ENCODE assay signal across 10 mouse cellular contexts in the genomic region with DNA sequence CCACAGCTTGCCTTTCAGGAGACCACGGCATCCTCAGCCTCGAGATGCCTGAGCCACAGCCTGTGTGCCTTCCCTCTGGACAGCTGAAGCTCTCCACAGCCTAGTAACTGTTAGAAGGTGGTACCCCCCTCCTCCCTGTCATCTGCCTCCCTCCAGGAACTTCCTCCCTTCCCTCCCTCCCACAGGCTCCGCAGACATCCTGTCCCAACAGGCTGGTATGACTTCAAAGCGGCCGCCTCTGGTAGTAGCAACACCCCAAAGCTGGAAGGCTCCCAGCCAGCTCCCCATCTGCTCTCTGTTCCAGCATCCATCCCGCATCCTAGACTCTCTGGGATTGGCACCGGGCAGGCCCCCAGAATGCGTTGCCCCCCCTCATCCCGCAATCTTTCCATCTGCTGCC.
A peak's percentile ranks its signal among the peaks of the same experiment; 100 is the strongest.
DNase-seq lines count a peak whose midpoint lies in the region; ATAC-seq and TF ChIP-seq lines count a peak whose summit lies in the region.
"Had no signal": no experiment of that assay in that cellular context is flagged by ENCODE, and none has a peak within 500 bp of the region (broad histone marks: within the 10 kb centered on the region; RNA-seq: fewer than 3 reads in every experiment).

No protein-coding gene starts in this region.

- TF ChIP-seq CTCF in kidney, postnatal 0 days (IDR thresholded peaks at IDR 0.05; ENCODE audit: low read depth), result no peak
- no peak for TF ChIP-seq CTCF in kidney, adult 2 months (conservative IDR thresholded peaks at IDR 0.05; ENCODE audit: insufficient read depth, insufficient read length, low read depth, low read length)

- no peaks in the 10 kb centered on the region for H3K9me3 ChIP-seq in kidney, postnatal 0 days (replicated peaks; ENCODE audit: low read length)
- no peaks in the 10 kb centered on the region for H3K9me3 ChIP-seq in forebrain, embryonic 13.5 days (replicated peaks)
- H3K9me3 ChIP-seq: heart, embryonic 13.5 days had no signal

- H3K4me3 ChIP-seq in kidney, postnatal 0 days (replicated peaks; ENCODE audit: low read depth, low read length), result no peak overlapping the region
- no peak overlapping the region for H3K4me3 ChIP-seq in forebrain, embryonic 13.5 days
- H3K4me3 ChIP-seq in kidney, adult 2 months (ENCODE audit: insufficient read depth, low read depth, low read length), result no peak overlapping the region
- H3K4me3 ChIP-seq: heart, embryonic 13.5 days had no signal

- no peak overlapping the region for H3K27ac ChIP-seq in kidney, postnatal 0 days
- H3K27ac ChIP-seq in forebrain, embryonic 13.5 days, result peak overlapping the region; percentile 32; the same call in 1 of the 2 replicates
- H3K27ac ChIP-seq in kidney, adult 2 months (ENCODE audit: insufficient read depth, low read depth, low read length), result no peak overlapping the region
- H3K27ac ChIP-seq: heart, embryonic 13.5 days had no signal

- H3K9ac ChIP-seq in kidney, postnatal 0 days (ENCODE audit: low read depth, low read length), result no peak overlapping the region
- no peak overlapping the region for H3K9ac ChIP-seq in forebrain, embryonic 13.5 days
- H3K9ac ChIP-seq: heart, embryonic 13.5 days had no signal

- DNase-seq in kidney, postnatal 0 days (ENCODE audit: low spot score), result peak; percentile 22
- DNase-seq in kidney, postnatal 14 days, result no peak
- peak; percentile 56 to 63 for DNase-seq in layer of hippocampus, postnatal 25 days (ENCODE audit: extremely low spot score in 1 of 2, low spot score in 1 of 2)
- peak; percentile 91 for DNase-seq in right cerebral cortex, adult 18-20 months
- no peak for DNase-seq in heart, postnatal 4 days
- DNase-seq in kidney, adult 11 months, result no peak
- DNase-seq in kidney, adult 2 months, result no peak
- DNase-seq: adrenal gland, postnatal 36 days had no signal

- H3K4me2 ChIP-seq in kidney, postnatal 0 days (ENCODE audit: low read length), result no peak overlapping the region
- H3K4me2 ChIP-seq in forebrain, embryonic 13.5 days, result no peak overlapping the region
- H3K4me2 ChIP-seq: heart, embryonic 13.5 days had no signal

- no peaks in the 10 kb centered on the region for H3K36me3 ChIP-seq in kidney, postnatal 0 days (ENCODE audit: insufficient read depth, low read length)
- no peaks in the 10 kb centered on the region for H3K36me3 ChIP-seq in forebrain, embryonic 13.5 days (ENCODE audit: poor library complexity, severe bottlenecking)
- H3K36me3 ChIP-seq in kidney, adult 2 months (ENCODE audit: control insufficient read depth, insufficient read depth, low read length), result no peaks in the 10 kb centered on the region
- H3K36me3 ChIP-seq: heart, embryonic 13.5 days had no signal

- no peak for ATAC-seq in kidney, postnatal 0 days (replicated peaks; ENCODE audit: low FRiP score, low read depth)
- ATAC-seq in forebrain, embryonic 13.5 days, result peak; percentile 69

- peaks cover 13% of the 10 kb centered on the region for H3K27me3 ChIP-seq in kidney, postnatal 0 days (ENCODE audit: insufficient read depth, low read length)
- H3K27me3 ChIP-seq in forebrain, embryonic 13.5 days, result peaks cover 33% of the 10 kb centered on the region
- no peaks in the 10 kb centered on the region; the same call in 1 of the 2 replicates for H3K27me3 ChIP-seq in kidney, adult 2 months (replicated peaks; ENCODE audit: control insufficient read depth, insufficient read depth, low read length)

- TF ChIP-seq POLR2A in kidney, adult 2 months (IDR thresholded peaks at IDR 0.05; ENCODE audit: low read depth, low read length), result no peak

- 0 out of 2 replicates have a peak, but pooled peaks cover 10% of the 10 kb centered on the region for H3K4me1 ChIP-seq in kidney, postnatal 0 days (replicated peaks; ENCODE audit: insufficient read depth, low read length)
- peaks cover 26% of the 10 kb centered on the region for H3K4me1 ChIP-seq in forebrain, embryonic 13.5 days
- H3K4me1 ChIP-seq in kidney, adult 2 months (ENCODE audit: control insufficient read depth, insufficient read depth, low read length), result no peaks in the 10 kb centered on the region

- 17% methylated on average over 9 of the region's 9 CpGs for WGBS in kidney, postnatal 0 days
- 37% methylated on average over 9 of the region's 9 CpGs for WGBS in forebrain, embryonic 13.5 days
- WGBS in kidney, adult 2 months, result 15% methylated on average over 9 of the region's 9 CpGs

Comparison
In these comparisons a context has a peak if more than half of its experiments do, and no peak if none do; other contexts are left out.
1. DNase-seq: peak in kidney, postnatal 0 days (single experiment), layer of hippocampus, postnatal 25 days (2 of 2) and right cerebral cortex, adult 18-20 months (single experiment); none in kidney, postnatal 14 days (single experiment), heart, postnatal 4 days (single experiment), kidney, adult 11 months (single experiment) and kidney, adult 2 months (single experiment).